Mouse (Mus musculus): Measurements from ENCODE around the gene Auts2. TPM values are rescaled to one million over a fixed set of nuclear protein-coding genes. Genes with fewer than 3 reads are reported as not detected.

Gene Auts2
- polyA plus RNA-seq, 1 experiment from 2014 or later: 90.6 TPM

DNA sequence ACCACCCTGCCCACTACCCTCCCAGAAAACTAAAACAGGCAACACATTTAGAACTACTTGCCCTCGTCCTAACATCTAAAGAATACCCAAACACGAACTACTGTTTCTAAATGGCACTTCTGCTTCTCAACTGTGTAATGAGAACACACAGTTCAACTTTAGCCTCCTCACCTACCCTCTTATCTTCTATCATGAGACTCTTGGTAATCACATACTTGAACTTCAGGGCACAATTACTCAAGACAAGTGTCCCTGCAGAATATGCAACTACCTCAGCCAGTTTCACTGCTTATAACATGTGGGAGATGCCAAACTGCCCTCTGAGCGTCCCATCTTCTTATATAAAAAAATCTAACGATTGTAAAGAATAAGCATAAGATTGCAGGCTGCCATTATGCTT is 5.7 kb downstream of the Auts2 start:
- H3K9me3 ChIP-seq (replicated peaks): no peaks in the 10 kb centered on the region
- no peak for ATAC-seq (ENCODE audit: low FRiP score)
- H3K27me3 ChIP-seq: no peaks in the 10 kb centered on the region
- 89% methylated on average over 4 of the region's 4 CpGs for WGBS
- H3K9ac ChIP-seq: no peak overlapping the region
- H3K27ac ChIP-seq: no peak overlapping the region
- H3K4me2 ChIP-seq (replicated peaks): no peak overlapping the region
- peaks cover 34% of the 10 kb centered on the region for H3K4me1 ChIP-seq
- H3K4me3 ChIP-seq: no peak overlapping the region
- no peaks in the 10 kb centered on the region for H3K36me3 ChIP-seq

- Histone ChIP-seq H3K4me2 (replicated peaks) (no peak overlapping the region), H3K9me3 (replicated peaks) (no peaks in the 10 kb centered on the region), H3K27me3 (no peaks in the 10 kb centered on the region), H3K9ac (no peak overlapping the region), H3K27ac (no peak overlapping the region), H3K36me3 (no peaks in the 10 kb centered on the region), H3K4me1 (peaks cover 76% of the 10 kb centered on the region), H3K4me3 (no peak overlapping the region)
- 28% methylated on average over 3 of the region's 3 CpGs for WGBS
- no peak for ATAC-seq (ENCODE audit: low FRiP score)
Observed at GRCm38 (mm10) chr5:132526395-132526794, 16.7 kb downstream of the Auts2 start.

- Histone ChIP-seq H3K9me3 (replicated peaks) (no peaks in the 10 kb centered on the region), H3K36me3 (no peaks in the 10 kb centered on the region), H3K4me3 (no peak overlapping the region), H3K4me1 (peaks cover 79% of the 10 kb centered on the region), H3K27ac (no peak overlapping the region), H3K9ac (no peak overlapping the region), H3K4me2 (replicated peaks) (no peak overlapping the region), H3K27me3 (no peaks in the 10 kb centered on the region)
- ATAC-seq (ENCODE audit: low FRiP score): no peak
- WGBS: 33% methylated on average over 12 of the region's 12 CpGs
Observed at GRCm38 (mm10) chr5:132521358-132521873, 21.7 kb downstream of the Auts2 start.

GRCm38 (mm10) chr5:132517879-132518278 is 25.3 kb downstream of the Auts2 start:
- Histone ChIP-seq H3K36me3 (no peaks in the 10 kb centered on the region), H3K9ac (no peak overlapping the region), H3K27ac (no peak overlapping the region), H3K4me1 (peaks cover 73% of the 10 kb centered on the region), H3K9me3 (replicated peaks) (no peaks in the 10 kb centered on the region), H3K4me3 (no peak overlapping the region), H3K27me3 (no peaks in the 10 kb centered on the region), H3K4me2 (replicated peaks) (no peak overlapping the region)
- no peak for ATAC-seq (ENCODE audit: low FRiP score)
- 53% methylated on average over 6 of the region's 6 CpGs for WGBS

GRCm38 (mm10) chr5:132514521-132514920 is 28.6 kb downstream of the Auts2 start:
- no peak overlapping the region for H3K9ac ChIP-seq
- H3K4me1 ChIP-seq: peaks cover 59% of the 10 kb centered on the region
- no peaks in the 10 kb centered on the region for H3K27me3 ChIP-seq
- no peak overlapping the region for H3K4me3 ChIP-seq
- WGBS: 85% methylated on average over 6 of the region's 6 CpGs
- no peak overlapping the region for H3K4me2 ChIP-seq (replicated peaks)
- no peaks in the 10 kb centered on the region for H3K36me3 ChIP-seq
- no peaks in the 10 kb centered on the region for H3K9me3 ChIP-seq (replicated peaks)
- H3K27ac ChIP-seq: no peak overlapping the region
- no peak for ATAC-seq (ENCODE audit: low FRiP score)

- H3K4me1 ChIP-seq: peaks cover 53% of the 10 kb centered on the region
- H3K4me2 ChIP-seq (replicated peaks): no peak overlapping the region
- no peak overlapping the region for H3K9ac ChIP-seq
- no peaks in the 10 kb centered on the region for H3K9me3 ChIP-seq (replicated peaks)
- ATAC-seq (ENCODE audit: low FRiP score): no peak
- no peak overlapping the region for H3K4me3 ChIP-seq
- H3K27ac ChIP-seq: no peak overlapping the region
- no peaks in the 10 kb centered on the region for H3K36me3 ChIP-seq
- 26% methylated on average over 7 of the region's 7 CpGs for WGBS
- no peaks in the 10 kb centered on the region for H3K27me3 ChIP-seq
Observed at GRCm38 (mm10) chr5:132513206-132513605, 29.9 kb downstream of the Auts2 start.

GRCm38 (mm10) chr5:132509464-132509885 is 33.7 kb downstream of the Auts2 start:
- no peak overlapping the region for H3K9ac ChIP-seq
- no peak overlapping the region for H3K4me3 ChIP-seq
- no peaks in the 10 kb centered on the region for H3K36me3 ChIP-seq
- ATAC-seq (ENCODE audit: low FRiP score): no peak
- no peaks in the 10 kb centered on the region for H3K9me3 ChIP-seq (replicated peaks)
- H3K4me1 ChIP-seq: peaks cover 38% of the 10 kb centered on the region
- H3K27me3 ChIP-seq: no peaks in the 10 kb centered on the region
- H3K4me2 ChIP-seq (replicated peaks): peak overlapping the region; percentile 5; the same call in 1 of the 2 replicates
- no peak overlapping the region for H3K27ac ChIP-seq
- 20% methylated on average over 9 of the region's 9 CpGs for WGBS

- whole genome bisulfite sequencing: 97% methylated on average over 1 of the region's 1 CpGs
- no peak overlapping the region for H3K4me2 ChIP-seq (replicated peaks)
- H3K4me1 ChIP-seq: peaks cover 33% of the 10 kb centered on the region
- H3K9ac ChIP-seq: no peak overlapping the region
- H3K27ac ChIP-seq: no peak overlapping the region
- no peak overlapping the region for H3K4me3 ChIP-seq
- no peaks in the 10 kb centered on the region for H3K36me3 ChIP-seq
- H3K9me3 ChIP-seq (replicated peaks): no peaks in the 10 kb centered on the region
- no peak for ATAC-seq (ENCODE audit: low FRiP score)
- no peaks in the 10 kb centered on the region for H3K27me3 ChIP-seq
Observed at GRCm38 (mm10) chr5:132504893-132505292, 38.3 kb downstream of the Auts2 start.

GRCm38 (mm10) chr5:132503431-132503830 is 39.7 kb downstream of the Auts2 start:
- H3K4me3 ChIP-seq: no peak overlapping the region
- ATAC-seq (ENCODE audit: low FRiP score): no peak
- no peaks in the 10 kb centered on the region for H3K36me3 ChIP-seq
- no peak overlapping the region for H3K9ac ChIP-seq
- 98% methylated on average over 2 of the region's 2 CpGs for WGBS
- no peak overlapping the region for H3K4me2 ChIP-seq (replicated peaks)
- H3K9me3 ChIP-seq (replicated peaks): no peaks in the 10 kb centered on the region
- H3K4me1 ChIP-seq: peaks cover 26% of the 10 kb centered on the region
- no peaks in the 10 kb centered on the region for H3K27me3 ChIP-seq
- H3K27ac ChIP-seq: no peak overlapping the region

DNA sequence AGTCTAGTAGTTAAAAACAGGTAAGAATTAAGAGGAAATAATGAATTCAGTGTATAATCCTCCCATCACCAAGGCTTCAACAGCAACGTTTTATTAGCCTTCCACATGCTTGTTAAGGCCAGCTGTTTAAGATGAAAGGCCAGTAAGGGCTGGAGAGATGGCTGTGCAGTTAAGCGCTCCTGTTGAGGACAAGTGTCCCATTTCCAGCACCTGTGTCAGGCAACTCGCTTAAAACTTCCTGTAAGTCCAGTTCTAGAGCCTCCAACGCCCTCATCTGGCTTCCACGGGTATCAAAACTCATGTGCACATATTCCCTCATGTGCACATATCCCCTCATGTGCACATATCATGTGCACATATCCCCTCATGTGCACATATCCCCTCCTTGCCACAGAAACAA is 41.1 kb downstream of the Auts2 start:
- ATAC-seq (ENCODE audit: low FRiP score): no peak
- peaks cover 23% of the 10 kb centered on the region for H3K4me1 ChIP-seq
- 25% methylated on average over 5 of the region's 5 CpGs for WGBS
- H3K9me3 ChIP-seq (replicated peaks): no peaks in the 10 kb centered on the region
- H3K9ac ChIP-seq: no peak overlapping the region
- no peaks in the 10 kb centered on the region for H3K27me3 ChIP-seq
- H3K4me3 ChIP-seq: no peak overlapping the region
- H3K36me3 ChIP-seq: no peaks in the 10 kb centered on the region
- H3K27ac ChIP-seq: no peak overlapping the region
- no peak overlapping the region for H3K4me2 ChIP-seq (replicated peaks)

- WGBS: 5% methylated on average over 3 of the region's 3 CpGs
- no peaks in the 10 kb centered on the region for H3K27me3 ChIP-seq
- no peaks in the 10 kb centered on the region for H3K9me3 ChIP-seq (replicated peaks)
- no peaks in the 10 kb centered on the region for H3K36me3 ChIP-seq
- peaks cover 23% of the 10 kb centered on the region for H3K4me1 ChIP-seq
- no peak overlapping the region; the same call in 1 of the 2 replicates for H3K4me2 ChIP-seq (replicated peaks)
- H3K4me3 ChIP-seq: no peak overlapping the region
- ATAC-seq (ENCODE audit: low FRiP score): no peak
- H3K27ac ChIP-seq: no peak overlapping the region
- H3K9ac ChIP-seq: no peak overlapping the region
Observed at GRCm38 (mm10) chr5:132500817-132501231, 42.3 kb downstream of the Auts2 start.

GRCm38 (mm10) chr5:132498896-132499295 is 44.2 kb downstream of the Auts2 start:
- Histone ChIP-seq H3K9me3 (replicated peaks) (no peaks in the 10 kb centered on the region), H3K4me1 (peaks cover 23% of the 10 kb centered on the region), H3K27me3 (no peaks in the 10 kb centered on the region), H3K27ac (no peak overlapping the region), H3K36me3 (no peaks in the 10 kb centered on the region), H3K4me3 (no peak overlapping the region), H3K9ac (no peak overlapping the region), H3K4me2 (replicated peaks) (no peak overlapping the region)
- WGBS: 77% methylated on average over 2 of the region's 2 CpGs
- ATAC-seq (ENCODE audit: low FRiP score): no peak

DNA sequence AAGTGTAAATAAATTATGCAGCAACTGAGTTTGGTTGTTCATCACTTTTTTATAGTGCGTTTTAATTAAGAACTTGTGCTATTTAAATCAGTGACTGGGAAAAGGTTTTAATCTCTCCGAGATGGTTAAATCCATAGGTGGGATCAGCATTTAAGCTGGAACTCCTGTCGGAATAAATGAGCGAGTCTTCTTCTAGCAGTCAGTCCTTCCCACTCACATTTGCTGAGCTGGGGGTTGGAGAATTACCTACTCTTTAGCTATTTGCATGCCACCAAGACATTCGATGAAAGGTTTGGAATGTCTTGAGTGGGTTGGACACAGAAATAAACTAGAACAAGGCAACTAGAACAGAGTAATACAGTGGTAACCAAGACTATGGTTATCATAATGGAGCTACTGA is 45.1 kb downstream of the Auts2 start:
- Histone ChIP-seq H3K9ac (no peak overlapping the region), H3K36me3 (no peaks in the 10 kb centered on the region), H3K4me1 (peaks cover 23% of the 10 kb centered on the region), H3K27me3 (no peaks in the 10 kb centered on the region), H3K9me3 (replicated peaks) (no peaks in the 10 kb centered on the region), H3K4me2 (replicated peaks) (no peak overlapping the region), H3K27ac (no peak overlapping the region), H3K4me3 (no peak overlapping the region)
- 87% methylated on average over 5 of the region's 5 CpGs for WGBS
- no peak for ATAC-seq (ENCODE audit: low FRiP score)
